Mouse (Mus musculus) neural tube, embryonic 11.5 days (tissue): Measurements from ENCODE around the gene Lrig2. TPM values are rescaled to one million over a fixed set of nuclear protein-coding genes. Genes with fewer than 3 reads are reported as not detected.

Source experiments
- ATAC-seq: fragments of 200-750 bp; cut with Nextera tagmentation; 2 replicates; pipeline ENCODE4 v1.8.0; 2017; ENCODE audit warnings: moderate number of reproducible peaks, mild to moderate bottlenecking, moderate TSS enrichment, moderate library complexity; ENCODE audit not compliant: insufficient read depth, low FRiP score, low TSS enrichment
- DNase-seq: peaks from one replicate; pipeline ENCODE4 v3.0.0-alpha.2; 2015; ENCODE audit warnings: low spot score
- H3K27ac ChIP-seq: fragments of 300-500 bp; sonication (generic); 2 replicates; pipeline ENCODE4 v1.5.1; 2014; ENCODE audit warnings: low read depth, mild to moderate bottlenecking, low read length
- H3K27me3 ChIP-seq: fragments of 300-500 bp; sonication (generic); 2 replicates; pipeline ENCODE4 v1.6.1; 2014; ENCODE audit warnings: mild to moderate bottlenecking, low read length, mixed read lengths; ENCODE audit not compliant: control insufficient read depth, insufficient read depth
- H3K36me3 ChIP-seq: fragments of 300-500 bp; sonication (generic); 2 replicates; pipeline ENCODE4 v1.6.1; 2014; ENCODE audit warnings: mild to moderate bottlenecking, low read length, moderate library complexity, mixed read lengths; ENCODE audit not compliant: control insufficient read depth, insufficient read depth
- H3K4me1 ChIP-seq: fragments of 300-500 bp; sonication (generic); 2 replicates; pipeline ENCODE4 v1.6.1; 2014; ENCODE audit warnings: low read length, mixed read lengths; ENCODE audit not compliant: control insufficient read depth, insufficient read depth
- H3K4me2 ChIP-seq: fragments of 300-500 bp; sonication (generic); 2 replicates; pipeline ENCODE4 v1.6.1; 2014; ENCODE audit warnings: low read depth, mild to moderate bottlenecking, moderate library complexity
- H3K4me3 ChIP-seq: fragments of 300-500 bp; sonication (generic); 2 replicates; pipeline ENCODE4 v1.5.1; 2014; ENCODE audit warnings: low read depth, low read length
- H3K9ac ChIP-seq: fragments of 300-500 bp; sonication (generic); 2 replicates; pipeline ENCODE4 v1.6.1; 2014; ENCODE audit warnings: mild to moderate bottlenecking, low read length
- H3K9me3 ChIP-seq: fragments of 300-500 bp; sonication (generic); 2 replicates; pipeline ENCODE4 v1.6.1; 2016; ENCODE audit warnings: low read length; ENCODE audit not compliant: control insufficient read depth
- WGBS: fragments of 180-500 bp; shearing (Covaris S2); extraction: QIAGEN DNeasy Blood & Tissue Kit; methylation state at CpG from one replicate; pipeline ENCODE4 v1.1.7; 2014; 5-methylcytosine and 5-hydroxymethylcytosine counted together
- polyA plus RNA-seq: library from polyadenylated mRNA; unstranded; fragments of >200 nt; fragmentation: Nextera tagmentation; extraction: Ambion mirVana; gene quantifications from 2 replicates; pipeline ENCODE4 v1.2.1, GENCODE M21; 2014

The Lrig2 gene
- polyA plus RNA-seq, 1 experiment from 2014 or later = 30.2 TPM

GRCm38 (mm10) chr3:104389449-104389848, 122.3 kb downstream of the Lrig2 start:
- Histone ChIP-seq H3K27me3 (no peaks in the 10 kb centered on the region), H3K4me1 (no peaks in the 10 kb centered on the region), H3K9me3 (no peaks in the 10 kb centered on the region), H3K36me3 (no peaks in the 10 kb centered on the region), H3K9ac (no peak overlapping the region), H3K4me3 (no peak overlapping the region), H3K27ac (no peak overlapping the region), H3K4me2 (no peak overlapping the region)
- ATAC-seq = no peak
- DNase-seq = no peak
- WGBS = 75% methylated on average over 2 of the region's 2 CpGs

- Histone ChIP-seq H3K4me1 (no peaks in the 10 kb centered on the region), H3K4me2 (no peak overlapping the region), H3K27ac (no peak overlapping the region), H3K9ac (no peak overlapping the region), H3K9me3 (no peaks in the 10 kb centered on the region), H3K4me3 (no peak overlapping the region), H3K36me3 (no peaks in the 10 kb centered on the region), H3K27me3 (no peaks in the 10 kb centered on the region)
- DNase-seq = no peak
- 93% methylated on average over 8 of the region's 8 CpGs for WGBS
- no peak for ATAC-seq
These were observed 126.1 kb downstream of the Lrig2 start for GRCm38 (mm10) chr3:104385587-104385986.

GRCm38 (mm10) chr3:104383681-104384341, 127.9 kb downstream of the Lrig2 start:
- Histone ChIP-seq H3K4me3 (no peak overlapping the region), H3K36me3 (no peaks in the 10 kb centered on the region), H3K4me1 (no peaks in the 10 kb centered on the region), H3K27me3 (no peaks in the 10 kb centered on the region), H3K27ac (no peak overlapping the region), H3K9me3 (no peaks in the 10 kb centered on the region), H3K9ac (no peak overlapping the region), H3K4me2 (no peak overlapping the region)
- no peak for ATAC-seq
- 75% methylated on average over 9 of the region's 9 CpGs for WGBS
- DNase-seq = no peak

GRCm38 (mm10) chr3:104378228-104378627, 133.5 kb downstream of the Lrig2 start:
- H3K9ac ChIP-seq = no peak overlapping the region
- 79% methylated on average over 3 of the region's 3 CpGs for WGBS
- H3K4me1 ChIP-seq = no peaks in the 10 kb centered on the region
- ATAC-seq (no peak), DNase-seq (no peak)
- no peaks in the 10 kb centered on the region for H3K27me3 ChIP-seq
- no peak overlapping the region for H3K4me3 ChIP-seq
- no peaks in the 10 kb centered on the region for H3K36me3 ChIP-seq
- no peaks in the 10 kb centered on the region for H3K9me3 ChIP-seq
- no peak overlapping the region for H3K4me2 ChIP-seq
- H3K27ac ChIP-seq = no peak overlapping the region

GRCm38 (mm10) chr3:104373907-104374306, 137.8 kb downstream of the Lrig2 start:
- 74% methylated on average over 8 of the region's 8 CpGs for WGBS
- H3K36me3 ChIP-seq = no peaks in the 10 kb centered on the region
- H3K27ac ChIP-seq = no peak overlapping the region
- H3K4me1 ChIP-seq = no peaks in the 10 kb centered on the region
- no peak overlapping the region for H3K4me2 ChIP-seq
- H3K9me3 ChIP-seq = no peaks in the 10 kb centered on the region
- no peak overlapping the region for H3K4me3 ChIP-seq
- no peaks in the 10 kb centered on the region for H3K27me3 ChIP-seq
- no peak for ATAC-seq
- H3K9ac ChIP-seq = no peak overlapping the region
- no peak for DNase-seq

GRCm38 (mm10) chr3:104372374-104372773, 139.3 kb downstream of the Lrig2 start:
- H3K4me1 ChIP-seq = no peaks in the 10 kb centered on the region

GRCm38 (mm10) chr3:104367912-104368311, 143.8 kb downstream of the Lrig2 start:
- H3K9ac ChIP-seq = no peak overlapping the region
- no peak overlapping the region for H3K27ac ChIP-seq
- DNase-seq (no peak), ATAC-seq (no peak)
- WGBS = 85% methylated on average over 2 of the region's 2 CpGs
- H3K4me1 ChIP-seq = no peaks in the 10 kb centered on the region
- no peak overlapping the region for H3K4me3 ChIP-seq
- no peak overlapping the region for H3K4me2 ChIP-seq
- H3K36me3 ChIP-seq = no peaks in the 10 kb centered on the region
- no peaks in the 10 kb centered on the region for H3K27me3 ChIP-seq
- H3K9me3 ChIP-seq = no peaks in the 10 kb centered on the region

More at GRCm38 (mm10) chr3:104372374-104372773, 139.3 kb downstream of the Lrig2 start:
- no peaks in the 10 kb centered on the region for H3K36me3 ChIP-seq
- H3K27ac ChIP-seq = no peak overlapping the region
- WGBS = 79% methylated on average over 2 of the region's 2 CpGs
- no peak overlapping the region for H3K9ac ChIP-seq
- DNase-seq = no peak
- no peaks in the 10 kb centered on the region for H3K9me3 ChIP-seq
- H3K27me3 ChIP-seq = no peaks in the 10 kb centered on the region
- ATAC-seq = no peak
- no peak overlapping the region for H3K4me2 ChIP-seq
- H3K4me3 ChIP-seq = no peak overlapping the region

GRCm38 (mm10) chr3:104361814-104362213, 149.9 kb downstream of the Lrig2 start:
- 78% methylated on average over 8 of the region's 8 CpGs for WGBS
- no peak overlapping the region for H3K4me3 ChIP-seq
- no peaks in the 10 kb centered on the region for H3K27me3 ChIP-seq
- H3K9ac ChIP-seq = no peak overlapping the region
- no peaks in the 10 kb centered on the region for H3K36me3 ChIP-seq
- ATAC-seq (no peak), DNase-seq (no peak)
- no peaks in the 10 kb centered on the region for H3K9me3 ChIP-seq
- no peaks in the 10 kb centered on the region for H3K4me1 ChIP-seq
- no peak overlapping the region for H3K4me2 ChIP-seq
- no peak overlapping the region for H3K27ac ChIP-seq

GRCm38 (mm10) chr3:104360325-104360724, 151.4 kb downstream of the Lrig2 start:
- Histone ChIP-seq H3K27ac (no peak overlapping the region), H3K36me3 (no peaks in the 10 kb centered on the region), H3K9me3 (no peaks in the 10 kb centered on the region), H3K27me3 (no peaks in the 10 kb centered on the region), H3K4me2 (no peak overlapping the region), H3K4me3 (no peak overlapping the region), H3K9ac (no peak overlapping the region), H3K4me1 (no peaks in the 10 kb centered on the region)
- WGBS = 77% methylated on average over 5 of the region's 5 CpGs
- no peak for ATAC-seq
- no peak for DNase-seq
